9 mouse cellular contexts compared by ENCODE assay signal in the genomic region with DNA sequence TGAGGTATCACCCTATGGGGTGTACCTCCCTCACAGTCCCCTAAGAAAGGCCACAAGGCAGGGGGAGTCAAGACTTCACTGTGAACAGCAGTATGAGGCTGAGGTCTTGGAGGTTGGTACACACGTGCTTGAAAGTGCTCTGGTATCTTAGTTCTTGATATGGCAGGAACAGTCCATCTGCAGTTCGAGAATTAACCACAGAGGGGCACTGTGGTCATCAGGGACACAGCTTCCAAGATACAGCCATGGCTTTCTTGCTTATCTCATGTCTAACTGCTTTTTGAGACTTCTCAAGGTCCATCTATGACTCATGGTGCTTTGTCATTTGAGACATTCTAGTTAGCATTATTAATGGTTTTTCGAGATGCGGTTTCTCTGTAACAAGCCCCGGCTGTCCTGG. TPM values are rescaled to one million over a fixed set of nuclear protein-coding genes. Genes with fewer than 3 reads are reported as not detected.
DNase-seq lines count a peak whose midpoint lies in the region; ATAC-seq and TF ChIP-seq lines count a peak whose summit lies in the region.
"Had no signal": no experiment of that assay in that cellular context is flagged by ENCODE, and none has a peak within 500 bp of the region (broad histone marks: within the 10 kb centered on the region; RNA-seq: fewer than 3 reads in every experiment).

No protein-coding gene starts in this region.

- no peak for TF ChIP-seq EP300 in heart, postnatal 0 days (IDR thresholded peaks at IDR 0.05; ENCODE audit: low read depth)

- no peak overlapping the region for H3K9ac ChIP-seq in hindbrain, embryonic 11.5 days (ENCODE audit: low read depth, low read length)
- H3K9ac ChIP-seq in hindbrain, embryonic 16.5 days (ENCODE audit: low read depth, low read length): no peak overlapping the region
- H3K9ac ChIP-seq in heart, postnatal 0 days (replicated peaks; ENCODE audit: low read depth, low read length): no peak overlapping the region
- H3K9ac ChIP-seq: embryonic facial prominence, embryonic 12.5 days had no signal

- H3K4me1 ChIP-seq in hindbrain, embryonic 11.5 days (replicated peaks; ENCODE audit: control insufficient read depth, insufficient read depth, low read length): no peaks in the 10 kb centered on the region
- peaks cover 2% of the 10 kb centered on the region for H3K4me1 ChIP-seq in hindbrain, embryonic 16.5 days (ENCODE audit: control insufficient read depth, insufficient read depth, low read depth, low read length)
- peaks cover 10% of the 10 kb centered on the region; the same call in 1 of the 2 replicates for H3K4me1 ChIP-seq in heart, postnatal 0 days (ENCODE audit: control insufficient read depth, insufficient read depth)

- no peak for ATAC-seq in hindbrain, embryonic 11.5 days (ENCODE audit: low FRiP score)
- ATAC-seq in hindbrain, embryonic 16.5 days: no peak
- 0 out of 2 replicates have a peak, but pooled peaks have one; percentile 24 for ATAC-seq in heart, postnatal 0 days (ENCODE audit: insufficient read depth, low read depth)
- ATAC-seq in megakaryocyte, adult 5-6 weeks (ENCODE audit: poor library complexity, severe bottlenecking): peak; percentile 78

- no peaks in the 10 kb centered on the region for H3K36me3 ChIP-seq in hindbrain, embryonic 11.5 days (ENCODE audit: control insufficient read depth, insufficient read depth, low read length)
- H3K36me3 ChIP-seq in hindbrain, embryonic 16.5 days (ENCODE audit: control insufficient read depth, insufficient read depth, low read length): no peaks in the 10 kb centered on the region
- no peaks in the 10 kb centered on the region for H3K36me3 ChIP-seq in heart, postnatal 0 days (replicated peaks; ENCODE audit: control insufficient read depth, insufficient read depth, low read length)
- H3K36me3 ChIP-seq: embryonic facial prominence, embryonic 12.5 days had no signal

- peaks cover 5% of the 10 kb centered on the region; the same call in 1 of the 2 replicates for H3K27me3 ChIP-seq in hindbrain, embryonic 11.5 days (ENCODE audit: control insufficient read depth, insufficient read depth, low read length)
- H3K27me3 ChIP-seq in hindbrain, embryonic 16.5 days (replicated peaks; ENCODE audit: control insufficient read depth, insufficient read depth, low read length): no peaks in the 10 kb centered on the region; the same call in 1 of the 2 replicates
- H3K27me3 ChIP-seq in heart, postnatal 0 days (ENCODE audit: control insufficient read depth, insufficient read depth, low read length): no peaks in the 10 kb centered on the region

- H3K9me3 ChIP-seq in hindbrain, embryonic 11.5 days (ENCODE audit: control insufficient read depth, low read length): no peaks in the 10 kb centered on the region
- no peaks in the 10 kb centered on the region for H3K9me3 ChIP-seq in hindbrain, embryonic 16.5 days (ENCODE audit: control insufficient read depth, low read length)
- H3K9me3 ChIP-seq in heart, postnatal 0 days (replicated peaks; ENCODE audit: control insufficient read depth, low read length): no peaks in the 10 kb centered on the region
- H3K9me3 ChIP-seq: embryonic facial prominence, embryonic 12.5 days had no signal

- 36% methylated on average over 5 of the region's 5 CpGs for WGBS in hindbrain, embryonic 11.5 days
- WGBS in hindbrain, embryonic 16.5 days: 31% methylated on average over 5 of the region's 5 CpGs
- 20% methylated on average over 5 of the region's 5 CpGs for WGBS in heart, postnatal 0 days

- H3K27ac ChIP-seq in hindbrain, embryonic 11.5 days (ENCODE audit: low read depth, low read length): no peak overlapping the region
- H3K27ac ChIP-seq in hindbrain, embryonic 16.5 days (ENCODE audit: low read depth, low read length): no peak overlapping the region
- H3K27ac ChIP-seq in heart, postnatal 0 days (ENCODE audit: low read depth): no peak overlapping the region
- H3K27ac ChIP-seq: embryonic facial prominence, embryonic 12.5 days had no signal

- H3K4me3 ChIP-seq in hindbrain, embryonic 11.5 days (ENCODE audit: low read depth, low read length): no peak overlapping the region
- H3K4me3 ChIP-seq in hindbrain, embryonic 16.5 days (ENCODE audit: low read length): no peak overlapping the region
- H3K4me3 ChIP-seq in heart, postnatal 0 days (ENCODE audit: low read depth, low read length): no peak overlapping the region
- H3K4me3 ChIP-seq: embryonic facial prominence, embryonic 12.5 days had no signal

- DNase-seq in hindbrain, embryonic 11.5 days (ENCODE audit: low spot score): peak; percentile 84
- peak; percentile 81 for DNase-seq in adrenal gland, adult 8-10 months
- DNase-seq in embryo, embryonic 10.5 days (ENCODE audit: low spot score): peak; percentile 88
- peak; percentile 76 for DNase-seq in heart, postnatal 0 days (ENCODE audit: low spot score)
- DNase-seq in left cerebral cortex, adult 18-20 months (ENCODE audit: low spot score in 2 of 2): peak; percentile 84 to 86
- peak; percentile 74 to 80 for DNase-seq in spleen, postnatal 36 days (ENCODE audit: low spot score in 2 of 2)

- H3K4me2 ChIP-seq in hindbrain, embryonic 11.5 days (replicated peaks; ENCODE audit: low read depth, low read length): no peak overlapping the region
- no peak overlapping the region for H3K4me2 ChIP-seq in hindbrain, embryonic 16.5 days (ENCODE audit: low read length)
- H3K4me2 ChIP-seq in heart, postnatal 0 days (ENCODE audit: low read depth, low read length): no peak overlapping the region
- H3K4me2 ChIP-seq: embryonic facial prominence, embryonic 12.5 days had no signal

- TF ChIP-seq CTCF in heart, postnatal 0 days (IDR thresholded peaks at IDR 0.05; ENCODE audit: low read depth): peak; percentile 76

RNA-seq across cellular contexts. Expression of a gene that starts 3.0 kb away (rescaled TPM):
- 23.5 and 29.2 TPM in 2 replicates for polyA plus RNA-seq in hindbrain, embryonic 11.5 days (2014; fragmentation: Nextera tagmentation; extraction: Ambion mirVana)
- polyA plus RNA-seq in hindbrain, embryonic 16.5 days (2015; fragmentation: Nextera tagmentation; extraction: Ambion mirVana): 57.0 and 57.4 TPM in 2 replicates
- 10 to 100 TPM; 10.3 to 17.0 (median 11.7) TPM for total RNA-seq in adrenal gland, adult 8-10 months (2022)
- total RNA-seq in heart, postnatal 0 days (2014; rRNA removed; ENCODE audit: low replicate concordance): 21.4 and 21.6 TPM in 2 replicates
- 1.7 and 1.8 TPM in 2 replicates for polyA plus RNA-seq in heart, postnatal 0 days (2015; fragmentation: Nextera tagmentation; extraction: Ambion mirVana)
- 100 to 1,000 TPM; 120 to 139 TPM for total RNA-seq in left cerebral cortex, adult 18-20 months (2021)
- 44.5 and 48.4 TPM in 2 replicates for total RNA-seq in megakaryocyte, adult 5-6 weeks (2015)
- 51.4 and 63.5 TPM in 2 replicates for total RNA-seq in megakaryocyte, adult 5-6 weeks (2017)

RNA-seq across cellular contexts. Expression of a gene that starts 15.3 kb away (rescaled TPM):
- polyA plus RNA-seq in hindbrain, embryonic 11.5 days (2014; fragmentation: Nextera tagmentation; extraction: Ambion mirVana): 3.0 and 4.0 TPM in 2 replicates
- polyA plus RNA-seq in hindbrain, embryonic 16.5 days (2015; fragmentation: Nextera tagmentation; extraction: Ambion mirVana): 6.7 and 8.3 TPM in 2 replicates
- 10 to 100 TPM; 18.6 to 24.8 (median 21.6) TPM for total RNA-seq in adrenal gland, adult 8-10 months (2022)
- 17.8 TPM in 2 replicates for total RNA-seq in heart, postnatal 0 days (2014; rRNA removed; ENCODE audit: low replicate concordance)
- 4.4 and 4.5 TPM in 2 replicates for polyA plus RNA-seq in heart, postnatal 0 days (2015; fragmentation: Nextera tagmentation; extraction: Ambion mirVana)
- total RNA-seq in left cerebral cortex, adult 18-20 months (2021): 10 to 100 TPM; 26.7 to 29.4 TPM
- 35.6 and 43.1 TPM in 2 replicates for total RNA-seq in megakaryocyte, adult 5-6 weeks (2015)
- 10.2 and 16.1 TPM in 2 replicates for total RNA-seq in megakaryocyte, adult 5-6 weeks (2017)

RNA-seq across cellular contexts. Expression of a gene that starts 51.5 kb away (rescaled TPM):
- 1.8 and 2.0 TPM in 2 replicates for polyA plus RNA-seq in hindbrain, embryonic 11.5 days (2014; fragmentation: Nextera tagmentation; extraction: Ambion mirVana)
- polyA plus RNA-seq in hindbrain, embryonic 16.5 days (2015; fragmentation: Nextera tagmentation; extraction: Ambion mirVana): 1.2 and 2.2 TPM in 2 replicates
- 10 to 100 TPM in 2 of 4 experiments, 1 to 10 TPM in 2; 3.6 to 14.5 (median 8.7) TPM for total RNA-seq in adrenal gland, adult 8-10 months (2022)
- 0.46 and 2.9 TPM in 2 replicates for total RNA-seq in heart, postnatal 0 days (2014; rRNA removed; ENCODE audit: low replicate concordance)
- polyA plus RNA-seq in heart, postnatal 0 days (2015; fragmentation: Nextera tagmentation; extraction: Ambion mirVana): 2.3 and 2.4 TPM in 2 replicates
- total RNA-seq in left cerebral cortex, adult 18-20 months (2021): under 1 TPM; 0.91 to 0.95 TPM
- 4.4 and 5.3 TPM in 2 replicates for total RNA-seq in megakaryocyte, adult 5-6 weeks (2015)
- total RNA-seq in megakaryocyte, adult 5-6 weeks (2017): 4.7 and 5.0 TPM in 2 replicates

Comparison
In these comparisons a context has a peak if more than half of its experiments do, and no peak if none do; other contexts are left out.
1. ATAC-seq: peak in heart, postnatal 0 days (single experiment) and megakaryocyte, adult 5-6 weeks (single experiment); none in hindbrain, embryonic 11.5 days (single experiment) and hindbrain, embryonic 16.5 days (single experiment).
2. Peak in every context shown above with its lines, with median percentiles within 50 percentile points of each other: DNase-seq.